Mouse (Mus musculus): ENCODE data around the gene Rbks.
A peak's percentile ranks its signal among the peaks of the same experiment; 100 is the strongest.

The Rbks gene

DNA sequence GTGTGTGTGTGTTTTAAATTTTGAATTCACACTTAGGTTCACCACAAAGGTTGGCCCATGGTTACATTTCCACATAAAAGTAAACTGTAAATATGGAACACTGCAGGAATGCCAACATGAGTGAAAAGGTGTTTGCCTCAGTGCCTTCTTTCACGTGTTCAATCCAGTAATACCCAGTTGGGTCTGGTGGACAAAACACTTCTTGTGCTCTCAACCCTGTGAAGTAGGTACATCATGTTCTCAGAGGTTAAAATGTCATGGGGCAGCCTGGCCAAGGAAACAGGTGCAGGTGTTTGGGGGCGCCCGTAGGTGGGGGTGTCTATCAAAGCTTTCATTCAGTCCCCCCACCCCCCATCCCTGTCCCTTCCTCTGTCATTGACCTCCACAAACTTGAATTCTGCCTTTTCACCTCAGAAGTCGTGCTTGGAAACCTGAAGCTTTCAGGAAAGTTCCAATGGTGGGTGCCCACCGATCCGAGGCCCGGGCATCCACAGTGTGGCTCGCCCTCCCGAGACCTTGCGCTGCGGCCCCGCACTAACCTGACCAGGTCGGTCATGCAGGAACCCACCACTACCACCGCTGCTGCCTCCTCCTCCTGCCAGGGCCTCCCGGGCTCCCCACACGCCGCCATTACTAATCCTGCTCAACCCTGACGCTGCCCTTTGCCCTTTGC, at the start of gene Rbks:
Gene Rbks, minus strand, starts transcription at position 657 of the 673 bp plus-strand sequence.
- no peak for DNase-seq (ENCODE audit: low spot score)

DNA sequence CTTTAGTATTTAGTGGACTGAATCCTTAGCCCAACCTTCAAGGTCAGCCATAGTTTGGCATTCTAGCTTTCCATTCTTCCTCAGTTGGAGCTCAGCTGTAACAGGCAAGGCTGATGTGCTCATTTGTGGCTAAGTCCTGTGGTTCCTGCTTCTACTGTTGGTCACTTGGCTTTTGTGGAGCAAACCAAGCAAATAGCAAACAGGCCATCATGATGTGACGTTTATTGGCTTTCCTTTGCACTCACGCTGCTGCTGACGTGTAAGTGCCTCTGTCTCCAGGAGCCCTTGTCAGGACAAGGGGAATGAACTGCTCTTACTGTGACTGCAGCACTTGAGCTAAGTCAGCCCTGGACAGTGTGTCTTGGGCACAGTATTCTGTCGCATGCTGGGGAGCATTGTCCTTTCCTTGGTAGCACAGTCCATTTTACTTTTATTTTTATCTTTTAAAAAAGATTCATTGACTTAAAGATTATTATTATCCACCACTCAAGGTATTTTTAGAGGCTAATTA, 45.1 kb upstream of the Rbks start:
- no peak for DNase-seq (ENCODE audit: low spot score)

DNA sequence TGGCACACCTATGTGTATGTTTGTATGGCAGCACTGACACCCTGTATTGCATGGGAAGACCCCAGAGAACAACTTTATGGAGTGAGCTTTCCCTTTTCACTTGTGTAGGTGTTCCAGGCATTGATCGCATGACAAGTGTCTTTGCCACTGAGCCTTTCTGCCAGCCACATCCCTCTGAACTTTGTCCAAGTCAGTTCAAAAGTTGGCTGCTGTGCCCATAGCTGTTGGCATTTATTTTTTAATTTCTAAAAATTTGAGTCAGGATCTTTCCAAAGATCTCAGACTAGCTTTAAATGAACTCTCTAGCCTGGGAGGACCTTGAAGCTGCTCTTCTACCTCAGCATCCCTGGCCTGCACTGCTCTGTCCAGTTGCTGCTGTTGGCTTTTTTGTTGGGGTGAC, 44.5 kb upstream of the Rbks start:
- no peak for DNase-seq (ENCODE audit: low spot score)

DNA sequence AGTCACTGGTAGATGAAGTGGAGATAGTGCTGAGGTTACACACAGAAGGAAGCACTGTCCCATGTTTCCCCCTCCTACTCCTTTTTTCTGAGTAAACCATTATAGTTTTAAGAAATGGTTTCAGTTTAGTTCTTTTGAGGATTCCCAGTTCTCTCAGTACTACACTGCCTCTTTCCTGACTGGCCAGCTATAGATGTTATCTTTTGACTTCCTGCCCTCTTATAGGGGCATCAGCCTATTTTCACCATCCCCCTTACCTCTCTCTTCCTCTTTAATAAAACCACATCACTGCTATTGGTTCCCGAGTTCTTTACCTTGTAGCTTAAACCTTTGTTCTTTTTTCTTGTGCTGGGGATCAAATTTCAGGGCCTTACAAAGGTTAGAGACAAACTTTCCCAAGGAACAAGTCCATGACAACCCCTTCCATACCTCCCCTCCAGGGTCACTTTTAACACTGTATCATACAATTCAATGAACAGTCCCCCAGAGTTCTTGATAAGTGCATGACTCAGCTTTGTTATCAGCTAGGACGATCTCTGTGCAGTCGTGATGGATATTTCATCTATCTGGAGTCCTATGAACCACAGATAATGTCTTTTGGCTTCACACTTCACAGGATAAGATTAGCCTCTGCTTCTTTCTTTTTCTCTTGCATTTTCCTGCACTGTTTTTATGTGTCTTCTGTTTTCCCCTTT, 35.4 kb upstream of the Rbks start:
- DNase-seq (ENCODE audit: low spot score): no peak

DNA sequence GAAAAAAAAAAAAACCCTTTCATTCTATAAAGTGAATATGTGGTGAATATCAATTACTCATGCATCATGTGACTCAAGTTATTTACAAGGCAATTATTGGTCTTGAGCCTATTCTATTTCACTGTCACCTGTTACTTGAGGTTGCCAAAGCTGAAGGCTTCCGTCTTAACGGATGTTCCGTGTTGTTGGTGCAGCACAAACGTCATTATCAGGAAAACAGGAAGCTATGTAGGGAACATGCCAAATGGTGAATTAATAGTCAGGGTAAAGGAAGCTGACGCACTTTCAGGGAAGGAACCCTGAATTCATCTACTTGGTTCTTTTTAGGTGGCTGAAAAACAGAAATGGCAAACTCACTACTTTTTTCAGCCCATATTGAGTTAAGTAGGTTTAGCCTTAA, 30.0 kb upstream of the Rbks start:
- no peak for DNase-seq (ENCODE audit: low spot score)

DNA sequence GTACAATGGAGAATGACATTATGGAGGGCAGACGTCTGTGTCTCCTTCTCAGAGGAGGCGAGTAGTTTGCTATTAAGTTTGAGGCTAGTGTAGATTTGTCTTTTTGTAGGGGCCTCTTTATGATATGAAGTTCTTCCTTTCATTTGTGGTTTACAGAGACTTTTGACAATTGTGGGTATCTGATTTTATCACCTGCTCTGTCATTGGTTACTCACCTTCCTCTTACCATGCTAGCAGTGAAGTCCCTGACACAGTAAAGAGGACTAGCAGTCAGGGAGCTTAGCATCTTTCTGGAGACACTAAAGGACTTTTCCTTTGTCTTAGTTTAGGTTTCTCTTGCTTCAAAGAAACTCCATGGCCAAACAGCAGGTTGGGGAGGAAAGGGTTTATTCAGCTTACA, 28.5 kb upstream of the Rbks start:
- DNase-seq (ENCODE audit: low spot score): no peak

DNA sequence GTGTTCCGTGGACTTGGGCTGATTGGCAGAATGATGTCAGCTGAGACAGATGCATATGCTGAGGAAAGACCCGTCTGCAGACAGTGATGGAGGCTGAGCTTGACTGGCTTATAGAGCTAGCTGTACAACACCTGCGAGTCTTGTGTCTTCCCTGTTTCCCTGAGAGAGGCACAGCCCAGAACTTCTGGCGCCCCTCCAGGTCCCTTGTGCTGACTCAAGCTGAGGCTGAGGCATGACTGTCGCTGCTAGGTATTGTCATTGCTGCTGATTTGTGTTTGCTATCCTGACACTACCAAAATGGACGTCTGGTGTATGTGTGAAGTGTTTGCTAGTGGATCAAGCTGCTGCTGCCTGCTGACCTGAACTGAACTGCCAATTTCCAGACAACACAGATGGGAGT, 27.1 kb upstream of the Rbks start:
- no peak for DNase-seq (ENCODE audit: low spot score)

DNA sequence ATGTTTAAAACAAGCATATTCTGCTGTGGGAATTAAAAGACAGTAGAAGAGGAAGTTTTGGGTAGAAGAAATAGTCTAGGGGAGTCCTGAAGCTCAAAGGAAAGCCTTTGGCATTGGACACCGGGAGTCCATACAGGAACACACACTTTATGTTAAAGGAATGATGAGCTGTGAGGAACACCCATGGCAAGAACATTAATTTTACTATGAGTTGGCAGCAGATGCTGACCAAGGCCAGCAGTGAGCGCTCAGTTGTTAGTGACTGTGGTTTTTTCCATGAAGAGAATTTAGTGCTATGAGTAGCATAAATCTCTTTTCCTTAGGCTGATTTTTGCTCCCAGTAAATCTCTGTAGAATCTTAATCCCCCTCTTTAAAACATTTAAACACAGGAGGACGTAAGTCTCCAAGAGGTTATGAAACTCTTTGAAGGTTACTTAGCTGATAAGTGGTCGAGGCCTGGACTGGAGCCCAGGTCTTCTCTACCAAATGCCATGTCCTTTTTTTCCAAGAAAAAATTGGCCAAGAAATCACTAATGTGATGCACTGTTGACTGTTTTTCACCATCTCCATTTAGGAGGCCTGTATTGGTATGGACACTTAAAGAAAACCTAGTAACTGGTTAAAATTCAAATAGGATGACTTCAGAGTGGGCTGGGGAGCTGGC, 18.2 kb upstream of the Rbks start:
- no peak for DNase-seq (ENCODE audit: low spot score)

DNA sequence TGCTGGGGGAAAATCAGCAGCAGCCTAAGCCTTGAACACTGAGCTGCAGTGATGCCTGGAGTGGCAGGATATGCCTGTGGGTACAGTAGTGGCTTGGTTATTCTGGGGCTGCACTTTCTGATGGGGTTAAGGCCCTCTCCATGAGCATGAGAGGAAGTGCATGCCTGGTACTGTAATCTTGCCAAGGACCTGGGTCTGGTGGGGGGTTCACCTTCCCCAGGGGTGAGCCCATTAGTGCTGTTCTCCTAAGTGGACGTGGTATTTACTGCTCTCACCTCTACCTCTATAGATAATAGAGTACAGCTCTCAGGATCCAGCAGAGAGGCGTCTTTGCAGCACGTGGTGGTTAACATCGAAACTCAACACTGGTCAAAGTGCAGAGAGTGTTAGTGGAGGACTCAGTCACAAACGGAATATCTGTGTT, 16.4 kb upstream of the Rbks start:
- no peak for DNase-seq (ENCODE audit: low spot score)

DNA sequence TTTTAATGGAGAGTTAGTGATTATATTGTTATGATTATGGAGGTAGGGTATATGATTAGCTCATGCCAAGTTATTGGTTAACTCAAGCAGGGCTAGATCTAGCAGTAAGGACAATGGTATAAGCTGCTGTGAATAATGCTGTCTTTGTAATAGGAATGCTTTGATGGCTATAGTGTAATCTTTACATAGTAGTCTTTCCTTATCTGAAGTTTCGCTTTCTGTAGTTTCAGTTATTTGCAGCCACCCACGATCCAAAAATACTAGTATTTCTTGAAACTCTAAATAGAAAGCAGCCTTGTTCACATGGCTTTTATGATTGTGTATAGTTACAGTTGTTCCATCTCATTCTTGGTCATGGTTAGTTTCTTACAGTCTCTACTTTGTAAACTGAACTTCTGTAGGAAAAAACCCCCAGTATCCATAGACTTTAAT, 15.9 kb upstream of the Rbks start:
- no peak for DNase-seq (ENCODE audit: low spot score)

DNA sequence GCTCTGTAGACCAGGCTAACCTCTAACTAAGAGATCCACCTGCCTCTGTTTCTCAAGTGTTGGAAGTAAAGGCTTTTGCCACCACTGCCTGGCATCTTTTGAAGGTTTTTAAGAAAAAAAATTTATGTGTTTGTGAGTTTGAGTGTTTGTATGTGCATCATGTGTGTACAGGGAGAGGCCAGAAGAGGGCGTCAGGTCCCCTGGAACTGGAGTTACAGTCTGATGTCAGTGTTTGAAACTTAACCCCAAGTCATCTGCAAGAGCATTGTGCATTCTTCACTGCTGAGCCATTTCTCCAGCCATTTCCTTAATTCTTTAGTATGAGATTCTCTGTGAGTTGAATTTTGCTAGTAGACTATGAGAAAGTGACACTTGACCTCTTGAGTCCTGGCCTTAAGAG, 12.0 kb upstream of the Rbks start:
- DNase-seq (ENCODE audit: low spot score): no peak

DNA sequence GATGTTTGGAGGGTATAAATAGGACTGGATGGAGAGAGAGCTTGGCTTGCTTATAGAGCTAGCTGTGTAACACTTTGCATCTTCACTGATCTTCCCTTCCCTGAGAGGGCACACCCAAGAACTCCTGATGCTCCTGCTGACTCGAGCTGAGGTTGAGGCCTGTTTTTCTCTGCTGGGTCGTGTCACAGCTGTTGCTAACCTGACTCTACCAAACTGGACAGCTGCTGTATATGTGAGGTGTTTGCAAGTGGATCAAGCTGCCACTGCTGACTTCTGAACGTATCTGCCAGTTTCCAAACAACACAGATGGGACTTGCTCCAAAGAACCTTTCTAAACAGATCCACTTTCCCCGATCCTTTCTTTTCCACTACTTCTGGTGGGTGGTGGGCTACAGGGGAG, 9.4 kb upstream of the Rbks start:
- DNase-seq (ENCODE audit: low spot score): no peak

DNA sequence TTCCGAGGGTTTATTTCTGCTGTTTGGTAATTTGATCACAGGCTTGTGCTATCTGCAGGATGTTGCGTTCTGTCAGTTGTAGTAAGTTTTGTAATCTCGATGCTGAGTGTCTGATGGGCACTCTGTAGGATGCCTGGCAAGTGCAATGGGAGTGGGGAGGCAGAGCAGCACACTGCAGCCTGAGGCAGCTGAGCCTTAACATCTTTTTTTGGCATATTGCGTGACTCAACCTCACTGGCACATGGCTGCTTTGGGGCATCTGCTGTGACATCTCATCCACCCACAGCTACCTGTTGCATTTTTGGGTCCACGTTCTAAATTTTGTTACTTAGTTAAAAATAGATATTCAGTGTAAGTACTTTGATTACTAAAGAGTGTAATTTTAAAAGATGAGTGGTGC, 7.5 kb upstream of the Rbks start:
- no peak for DNase-seq (ENCODE audit: low spot score)

DNA sequence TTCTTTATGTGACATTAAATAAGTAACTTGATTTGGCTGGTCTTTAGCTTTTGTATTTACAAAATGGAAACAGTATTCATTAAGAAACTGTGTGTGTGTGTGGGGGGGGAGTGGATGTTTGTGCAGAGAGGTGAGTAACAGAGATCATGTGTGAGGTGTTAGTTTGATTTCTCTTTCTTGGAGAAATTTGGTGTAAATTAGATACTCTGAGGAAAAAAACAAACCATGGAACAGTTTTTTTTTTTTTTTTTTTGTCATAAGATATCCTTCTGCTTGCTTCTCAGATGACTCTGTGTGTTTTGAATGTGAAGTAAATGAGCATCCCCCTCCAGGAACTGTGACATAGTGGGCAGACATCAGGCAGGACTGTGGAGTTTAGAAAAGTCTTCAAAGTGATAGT, 2.0 kb upstream of the Rbks start:
- no peak for DNase-seq (ENCODE audit: low spot score)

DNA sequence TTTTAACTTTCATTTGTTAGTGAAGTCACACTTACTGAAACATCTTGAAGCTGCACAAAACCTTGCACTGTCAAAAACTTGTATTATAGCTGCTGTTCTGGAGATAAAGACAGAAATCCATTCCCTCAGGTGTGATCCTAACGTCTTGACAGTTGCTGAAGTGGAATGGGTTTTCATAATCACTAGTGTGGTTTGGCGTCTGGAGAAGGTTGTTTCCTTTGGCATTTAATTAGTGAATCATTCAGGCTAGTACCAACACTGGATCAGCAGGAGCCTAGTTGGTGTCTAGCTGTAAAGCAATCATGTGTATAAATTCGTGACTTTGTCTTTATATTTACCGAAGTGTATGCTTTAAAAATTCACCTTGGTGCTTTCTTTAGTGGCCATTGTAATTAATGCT, 1.5 kb upstream of the Rbks start:
- DNase-seq (ENCODE audit: low spot score): peak; percentile 20

DNA sequence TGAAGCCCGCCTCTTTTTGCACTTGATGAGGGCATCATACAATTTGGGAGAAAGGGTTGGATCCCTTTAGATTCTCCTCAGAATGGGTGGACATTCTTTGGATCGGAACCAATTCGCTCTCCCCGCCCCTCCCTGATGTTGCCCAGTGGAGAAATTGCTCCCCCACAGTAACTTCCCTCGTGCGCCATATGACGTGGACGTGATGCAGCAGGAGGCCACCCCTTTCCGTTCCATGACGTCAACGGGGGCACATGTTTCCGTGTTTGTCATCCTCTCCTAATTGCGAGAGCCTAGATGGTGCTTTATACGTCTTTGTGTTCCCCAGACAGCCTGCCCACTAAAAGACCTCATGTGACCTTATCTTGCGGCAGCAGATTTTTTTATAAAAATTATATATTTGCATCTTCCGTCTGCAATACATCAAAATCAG, 885 bp upstream of the Rbks start:
- DNase-seq (ENCODE audit: low spot score): peak; percentile 89

DNA sequence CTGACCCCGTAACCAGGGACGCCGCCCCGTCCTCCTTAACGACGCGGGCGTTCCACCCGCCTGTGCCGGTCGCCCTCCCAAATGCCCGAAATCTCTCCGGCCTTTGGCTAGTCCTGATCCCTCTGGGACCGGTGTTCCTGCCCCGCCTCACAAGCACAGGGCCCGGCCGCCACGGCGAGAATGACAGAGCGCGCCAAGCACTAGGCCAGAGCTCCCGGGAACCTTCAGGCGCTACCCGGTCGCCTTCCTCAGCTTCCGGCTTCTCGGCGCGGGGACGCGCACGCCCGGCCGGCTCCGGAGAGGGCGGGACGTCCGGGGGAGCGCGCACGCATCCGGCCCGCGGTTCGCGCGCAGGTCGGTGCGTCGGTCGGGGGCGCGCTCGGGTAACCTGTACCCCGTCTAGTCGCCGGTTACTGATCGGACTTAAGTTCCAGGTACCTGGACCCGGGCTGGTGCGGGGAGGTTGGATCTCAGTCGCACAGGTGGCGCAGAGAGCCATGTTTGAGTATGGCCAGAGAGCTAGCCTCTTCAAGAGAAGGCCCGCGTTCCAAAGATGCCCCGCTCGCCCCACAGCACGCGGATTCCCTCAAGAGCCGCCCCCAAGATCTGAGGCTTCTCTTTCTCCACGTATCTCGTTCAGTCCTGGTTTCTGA, 343 bp upstream of the Rbks start, which contains the start of gene Babam2:
Gene Babam2, plus strand, starts transcription at position 41 of the 653 bp plus-strand sequence.
- peak; percentile 86 for DNase-seq (ENCODE audit: low spot score)

DNA sequence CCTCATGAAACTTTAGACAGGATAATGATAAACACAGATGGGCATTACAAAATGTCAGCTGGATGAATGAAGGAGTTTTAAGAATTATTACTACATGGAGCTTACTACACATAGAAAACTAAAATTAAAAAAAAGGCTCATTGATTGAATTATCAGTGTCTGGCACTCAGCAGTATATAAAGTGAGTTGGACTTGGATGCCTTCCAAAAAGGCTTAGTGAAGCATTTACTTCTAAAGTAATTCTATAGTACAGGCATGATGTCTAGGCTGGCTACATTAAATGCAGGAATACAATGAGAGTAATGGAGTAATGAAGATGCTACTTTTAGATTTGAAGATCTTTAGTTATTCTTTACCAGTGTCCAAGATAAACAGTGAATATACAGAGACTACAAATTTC, 4.2 kb downstream of the Rbks start:
- no peak for DNase-seq (ENCODE audit: low spot score)

DNA sequence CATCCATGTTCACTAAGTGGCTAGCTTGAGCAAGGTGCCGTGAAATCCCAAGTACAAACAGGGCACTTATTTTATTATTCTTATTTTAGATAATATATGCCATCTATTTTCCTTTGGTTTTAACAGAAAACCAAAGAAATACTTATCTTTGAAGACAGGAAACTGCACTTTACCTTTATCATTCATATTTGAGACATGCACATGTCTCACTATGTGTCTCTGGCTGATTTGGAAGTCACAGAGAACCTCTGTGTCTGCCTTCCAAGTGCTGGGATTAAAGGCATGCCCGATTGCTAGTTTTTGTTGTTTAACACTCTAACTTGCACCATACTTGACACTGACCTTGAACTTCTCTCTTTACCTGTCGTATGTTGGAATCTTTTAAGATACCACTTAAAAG, 9.5 kb downstream of the Rbks start:
- peak; percentile 37 for DNase-seq (ENCODE audit: low spot score)

DNA sequence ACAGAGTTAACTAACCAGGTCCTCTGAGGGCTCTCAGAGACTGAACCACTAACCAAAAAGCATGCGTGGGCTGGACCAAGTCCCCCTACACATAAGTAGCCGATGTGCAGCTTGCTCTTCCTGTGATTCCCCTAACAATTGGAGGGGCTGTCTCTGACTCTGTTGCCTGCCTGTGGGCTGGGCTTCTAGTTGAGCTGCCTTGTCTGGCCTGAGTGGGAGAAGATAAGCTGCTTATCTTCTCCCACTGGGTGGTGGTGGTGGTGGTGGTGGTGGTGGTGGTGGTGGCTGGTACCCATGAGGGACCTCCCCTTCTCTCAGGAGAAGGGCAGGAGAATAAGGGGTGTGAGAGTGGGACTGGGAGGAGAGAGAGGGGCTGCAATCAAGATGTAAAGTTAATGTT, 11.4 kb downstream of the Rbks start:
- peak; percentile 79 for DNase-seq (ENCODE audit: low spot score)

DNA sequence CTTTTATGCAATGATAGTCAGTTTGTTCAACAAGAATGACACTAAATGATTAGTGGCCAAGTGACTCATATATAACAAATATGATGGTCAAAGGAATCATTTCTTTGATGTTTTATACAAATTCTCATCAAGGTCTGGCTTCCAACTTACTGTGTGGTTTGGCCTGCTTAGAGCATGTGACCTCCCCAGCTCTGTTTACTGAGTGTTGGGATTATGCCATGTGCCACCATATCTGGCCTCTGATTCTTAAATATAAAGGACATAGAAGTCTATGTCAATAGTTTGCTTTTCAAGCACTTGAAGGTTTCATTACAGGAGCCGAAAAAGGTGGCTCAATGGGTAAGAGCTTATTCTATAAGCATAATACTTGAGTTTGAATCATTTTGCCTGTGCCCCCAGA, 15.1 kb downstream of the Rbks start:
- DNase-seq (ENCODE audit: low spot score): no peak

DNA sequence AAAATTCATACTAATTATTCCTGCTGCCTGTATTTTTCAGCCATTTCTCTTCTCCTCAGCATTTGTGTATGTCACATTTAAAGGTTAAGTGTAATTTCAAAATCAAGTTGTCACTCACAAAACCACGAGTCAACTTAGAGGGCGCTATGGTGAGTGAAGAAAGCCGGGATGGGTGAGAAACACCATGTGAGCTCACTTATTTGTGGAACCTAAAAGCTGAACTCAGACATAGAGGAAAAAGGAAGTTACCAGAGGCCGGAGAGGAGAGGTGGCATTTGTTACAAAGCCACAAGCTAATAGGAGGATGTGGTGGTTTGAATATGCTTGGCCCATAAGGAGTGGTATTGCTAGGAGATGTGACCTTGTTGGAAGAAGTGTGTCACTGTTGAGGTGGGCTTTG, 17.2 kb downstream of the Rbks start:
- no peak for DNase-seq (ENCODE audit: low spot score)

DNA sequence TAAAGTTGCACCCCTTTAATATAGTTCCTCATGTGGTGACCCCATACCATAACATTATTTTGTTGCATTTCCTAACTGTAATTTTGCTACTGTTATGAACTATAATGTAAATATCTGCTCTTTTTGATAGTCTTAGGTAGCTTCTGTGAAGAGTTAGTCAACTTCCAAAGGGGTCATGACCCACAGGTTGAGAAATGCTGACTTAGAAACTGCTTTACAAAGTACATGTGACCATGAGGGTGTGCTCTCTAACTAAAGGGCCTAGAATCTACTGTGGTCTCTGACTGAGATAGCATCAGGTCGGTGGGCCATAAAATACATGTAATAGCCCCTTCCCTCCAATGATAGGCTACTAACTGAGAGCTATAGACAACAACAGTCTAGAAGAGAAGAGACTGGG, 19.4 kb downstream of the Rbks start:
- no peak for DNase-seq (ENCODE audit: low spot score)

Data from c-Kit-positive CD71-positive TER-119-positive erythroid progenitor cells, embryonic 14.5 days (primary cell).